6 mouse cellular contexts compared by ENCODE assay signal in genomic region chr9:13888981-13889380, GRCm38 (mm10).
"Had no signal": no experiment of that assay in that cellular context is flagged by ENCODE, and none has a peak within 500 bp of the region (broad histone marks: within the 10 kb centered on the region; RNA-seq: fewer than 3 reads in every experiment).

No protein-coding gene starts in this region.

- H3K27me3 ChIP-seq: kidney, embryonic 15.5 days; limb, embryonic 15.5 days; liver, embryonic 12.5 days had no signal

- H3K36me3 ChIP-seq: kidney, embryonic 15.5 days; limb, embryonic 15.5 days; liver, embryonic 12.5 days; midbrain, embryonic 12.5 days had no signal

- H3K27ac ChIP-seq: kidney, embryonic 15.5 days; limb, embryonic 15.5 days; liver, embryonic 12.5 days; midbrain, embryonic 12.5 days; stomach, postnatal 0 days had no signal

- H3K9ac ChIP-seq: kidney, embryonic 15.5 days; limb, embryonic 15.5 days; liver, embryonic 12.5 days; lung, embryonic 14.5 days; midbrain, embryonic 12.5 days had no signal

- H3K4me1 ChIP-seq: liver, embryonic 12.5 days; midbrain, embryonic 12.5 days had no signal

- ATAC-seq: liver, embryonic 12.5 days had no signal

- H3K4me2 ChIP-seq: kidney, embryonic 15.5 days; limb, embryonic 15.5 days; liver, embryonic 12.5 days; midbrain, embryonic 12.5 days had no signal

- H3K4me3 ChIP-seq: kidney, embryonic 15.5 days; limb, embryonic 15.5 days; liver, embryonic 12.5 days; midbrain, embryonic 12.5 days had no signal

- H3K9me3 ChIP-seq: kidney, embryonic 15.5 days; limb, embryonic 15.5 days; liver, embryonic 12.5 days had no signal
